Mouse (Mus musculus): Measurements from ENCODE around the gene Scn11a. TPM values are rescaled to one million over a fixed set of nuclear protein-coding genes. Genes with fewer than 3 reads are reported as not detected.
A peak's percentile ranks its signal among the peaks of the same experiment; 100 is the strongest.

Gene Scn11a
- polyA plus RNA-seq, 2 experiments, result 0.06 to 0.10 TPM

- TF ChIP-seq POLR2A (IDR thresholded peaks at IDR 0.05; ENCODE audit: borderline replicate concordance, extremely low read depth, insufficient read depth, insufficient read length), result no peak
- no peak overlapping the region for H3K27ac ChIP-seq (replicated peaks; ENCODE audit: low read depth, low read length)
- H3K4me1 ChIP-seq (ENCODE audit: control insufficient read depth, insufficient read depth, low read length), result no peaks in the 10 kb centered on the region
- no peaks in the 10 kb centered on the region for H3K36me3 ChIP-seq (ENCODE audit: control insufficient read depth, insufficient read depth, low read length)
- H3K4me3 ChIP-seq (replicated peaks; ENCODE audit: low read length), result no peak overlapping the region
- H3K9ac ChIP-seq (ENCODE audit: low read depth, low read length, severe bottlenecking), result no peak overlapping the region
- DNase-seq (ENCODE audit: low spot score), result no peak
- H3K9me3 ChIP-seq (ENCODE audit: control insufficient read depth, low read length), result no peaks in the 10 kb centered on the region
- H3K27me3 ChIP-seq (ENCODE audit: control insufficient read depth, insufficient read depth, low read length), result no peaks in the 10 kb centered on the region
- no peak for ATAC-seq (ENCODE audit: low FRiP score, low read depth)
- no peak overlapping the region for H3K4me2 ChIP-seq (replicated peaks; ENCODE audit: low read depth, low read length, severe bottlenecking)
- 86% methylated on average over 4 of the region's 4 CpGs for WGBS
These were observed 98.3 kb downstream of the Scn11a start for GRCm38 (mm10) chr9:119726990-119727389.

GRCm38 (mm10) chr9:119725293-119725862 is 99.9 kb downstream of the Scn11a start:
- no peaks in the 10 kb centered on the region for H3K9me3 ChIP-seq (ENCODE audit: control insufficient read depth, low read length)
- DNase-seq (ENCODE audit: low spot score), result no peak
- no peak overlapping the region for H3K4me2 ChIP-seq (replicated peaks; ENCODE audit: low read depth, low read length, severe bottlenecking)
- 59% methylated on average over 6 of the region's 6 CpGs for WGBS
- no peak overlapping the region for H3K27ac ChIP-seq (replicated peaks; ENCODE audit: low read depth, low read length)
- H3K4me1 ChIP-seq (ENCODE audit: control insufficient read depth, insufficient read depth, low read length), result no peaks in the 10 kb centered on the region
- H3K36me3 ChIP-seq (ENCODE audit: control insufficient read depth, insufficient read depth, low read length), result no peaks in the 10 kb centered on the region
- no peak overlapping the region for H3K9ac ChIP-seq (ENCODE audit: low read depth, low read length, severe bottlenecking)
- no peak overlapping the region for H3K4me3 ChIP-seq (replicated peaks; ENCODE audit: low read length)
- no peaks in the 10 kb centered on the region for H3K27me3 ChIP-seq (ENCODE audit: control insufficient read depth, insufficient read depth, low read length)
- ATAC-seq (ENCODE audit: low FRiP score, low read depth), result no peak
- no peak for TF ChIP-seq POLR2A (IDR thresholded peaks at IDR 0.05; ENCODE audit: borderline replicate concordance, extremely low read depth, insufficient read depth, insufficient read length)

GRCm38 (mm10) chr9:119719222-119719621 is 106.0 kb downstream of the Scn11a start, which contains the start of gene Scn10a:
TSS of gene Scn10a (minus strand) at chr9:119719322.
- no peak within 1 kb of the TSS for H3K4me2 ChIP-seq (replicated peaks; ENCODE audit: low read depth, low read length, severe bottlenecking)
- H3K9me3 ChIP-seq (ENCODE audit: control insufficient read depth, low read length), result no peaks in the 10 kb centered on the region
- no peak within 1 kb of the TSS for H3K9ac ChIP-seq (ENCODE audit: low read depth, low read length, severe bottlenecking)
- ATAC-seq (ENCODE audit: low FRiP score, low read depth) (no peak), DNase-seq (ENCODE audit: low spot score) (no peak)
- TF ChIP-seq POLR2A (IDR thresholded peaks at IDR 0.05; ENCODE audit: borderline replicate concordance, extremely low read depth, insufficient read depth, insufficient read length), result no peak
- no peaks in the 10 kb centered on the region for H3K4me1 ChIP-seq (ENCODE audit: control insufficient read depth, insufficient read depth, low read length)
- H3K27me3 ChIP-seq (ENCODE audit: control insufficient read depth, insufficient read depth, low read length), result no peaks in the 10 kb centered on the region
- no peak within 1 kb of the TSS for H3K4me3 ChIP-seq (replicated peaks; ENCODE audit: low read length)
- H3K36me3 ChIP-seq (ENCODE audit: control insufficient read depth, insufficient read depth, low read length), result no peaks in the 10 kb centered on the region
- 85% methylated on average over 11 of the region's 11 CpGs for WGBS
- H3K27ac ChIP-seq (replicated peaks; ENCODE audit: low read depth, low read length), result no peak within 1 kb of the TSS

- Histone ChIP-seq H3K27ac (replicated peaks; ENCODE audit: low read depth, low read length) (no peak overlapping the region), H3K9me3 (ENCODE audit: control insufficient read depth, low read length) (no peaks in the 10 kb centered on the region), H3K9ac (ENCODE audit: low read depth, low read length, severe bottlenecking) (no peak overlapping the region), H3K36me3 (ENCODE audit: control insufficient read depth, insufficient read depth, low read length) (no peaks in the 10 kb centered on the region), H3K4me2 (replicated peaks; ENCODE audit: low read depth, low read length, severe bottlenecking) (no peak overlapping the region), H3K4me1 (ENCODE audit: control insufficient read depth, insufficient read depth, low read length) (no peaks in the 10 kb centered on the region), H3K4me3 (replicated peaks; ENCODE audit: low read length) (no peak overlapping the region), H3K27me3 (ENCODE audit: control insufficient read depth, insufficient read depth, low read length) (no peaks in the 10 kb centered on the region)
- 10% methylated on average over 6 of the region's 6 CpGs for WGBS
- no peak for TF ChIP-seq POLR2A (IDR thresholded peaks at IDR 0.05; ENCODE audit: borderline replicate concordance, extremely low read depth, insufficient read depth, insufficient read length)
- DNase-seq (ENCODE audit: low spot score) (peak; percentile 85), ATAC-seq (ENCODE audit: low FRiP score, low read depth) (peak; percentile 65; the same call in 1 of the 2 replicates)
These were observed 118.6 kb downstream of the Scn11a start for GRCm38 (mm10) chr9:119706700-119707099.

Other genes with a start within 250 kb of the Scn11a start
- 0.35 and 0.42 TPM in 2 replicates for gene Scn5a, start 246.4 kb downstream of the Scn11a start, polyA plus RNA-seq (2012; rRNA removed)
- gene Scn5a, start 246.4 kb downstream of the Scn11a start, polyA plus RNA-seq (2014; fragmentation: Nextera tagmentation; extraction: Ambion mirVana), result 0.10 and 0.17 TPM in 2 replicates
- gene Scn10a, start 106.1 kb downstream of the Scn11a start, polyA plus RNA-seq (2012; rRNA removed), result 0.10 TPM in 2 replicates
- not detected in 2 replicates for gene Scn10a, start 106.1 kb downstream of the Scn11a start, polyA plus RNA-seq (2014; fragmentation: Nextera tagmentation; extraction: Ambion mirVana)
- 62.9 and 68.7 TPM in 2 replicates for gene Wdr48, start 69.4 kb upstream of the Scn11a start, polyA plus RNA-seq (2012; rRNA removed)
- gene Wdr48, start 69.4 kb upstream of the Scn11a start, polyA plus RNA-seq (2014; fragmentation: Nextera tagmentation; extraction: Ambion mirVana), result 50.5 and 55.6 TPM in 2 replicates
- gene Gorasp1, start 112.1 kb upstream of the Scn11a start, polyA plus RNA-seq (2012; rRNA removed), result 28.1 and 31.5 TPM in 2 replicates
- gene Gorasp1, start 112.1 kb upstream of the Scn11a start, polyA plus RNA-seq (2014; fragmentation: Nextera tagmentation; extraction: Ambion mirVana), result 30.2 and 32.4 TPM in 2 replicates
- 0.34 and 0.35 TPM in 2 replicates for gene Ttc21a, start 112.2 kb upstream of the Scn11a start, polyA plus RNA-seq (2012; rRNA removed)
- gene Ttc21a, start 112.2 kb upstream of the Scn11a start, polyA plus RNA-seq (2014; fragmentation: Nextera tagmentation; extraction: Ambion mirVana), result 0.10 and 0.21 TPM in 2 replicates
- gene Csrnp1, start 159.2 kb upstream of the Scn11a start, polyA plus RNA-seq (2012; rRNA removed), result 12.8 and 28.4 TPM in 2 replicates
- gene Csrnp1, start 159.2 kb upstream of the Scn11a start, polyA plus RNA-seq (2014; fragmentation: Nextera tagmentation; extraction: Ambion mirVana), result 2.1 and 2.8 TPM in 2 replicates
- gene Xirp1, start 198.1 kb upstream of the Scn11a start, polyA plus RNA-seq (2012; rRNA removed), result 1.4 TPM in 2 replicates
- gene Xirp1, start 198.1 kb upstream of the Scn11a start, polyA plus RNA-seq (2014; fragmentation: Nextera tagmentation; extraction: Ambion mirVana), result 1.4 and 2.2 TPM in 2 replicates
- gene Cx3cr1, start 244.4 kb upstream of the Scn11a start, polyA plus RNA-seq (2012; rRNA removed), result 11.0 and 12.3 TPM in 2 replicates
- 10.1 and 12.5 TPM in 2 replicates for gene Cx3cr1, start 244.4 kb upstream of the Scn11a start, polyA plus RNA-seq (2014; fragmentation: Nextera tagmentation; extraction: Ambion mirVana)